Mouse (Mus musculus) R1 (cell line): ENCODE data around the gene Hoxc13.

Source experiments
- DNase-seq: peaks from one replicate; pipeline ENCODE4 v3.0.0-alpha.2; 2018; ENCODE audit warnings: low read depth, low spot score

Gene Hoxc13

DNA sequence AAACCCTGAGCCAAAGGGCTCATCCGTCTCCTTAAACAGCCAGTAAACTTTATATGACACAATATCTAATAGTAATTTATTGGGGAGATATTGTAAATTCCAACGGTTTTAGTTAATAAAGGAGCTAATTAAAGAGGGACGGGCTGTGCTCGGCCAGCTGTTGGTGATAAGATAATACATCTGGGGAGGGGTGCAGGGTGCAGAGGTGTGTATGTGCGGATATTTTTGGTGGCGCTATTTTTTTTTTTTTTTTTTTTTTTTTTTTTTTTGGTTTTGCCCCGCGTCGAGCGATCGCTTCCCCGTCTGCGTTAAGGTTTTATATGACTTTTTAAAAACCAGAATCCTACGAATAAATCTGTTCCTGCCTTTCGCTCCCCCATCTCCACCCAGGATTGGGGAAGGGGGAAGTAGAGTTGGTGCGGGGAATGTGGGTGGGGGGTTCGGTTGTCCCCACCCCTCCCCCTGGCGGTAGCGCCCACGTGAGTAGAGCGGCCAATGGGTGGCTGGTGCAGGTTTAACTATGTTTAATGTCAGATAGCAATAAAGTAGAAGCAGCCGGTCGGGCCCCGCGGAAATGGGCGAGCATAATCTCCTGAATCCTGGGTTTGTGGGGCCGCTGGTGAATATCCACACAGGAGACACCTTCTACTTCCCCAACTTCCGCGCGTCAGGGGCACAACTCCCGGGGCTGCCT is 15.5 kb downstream of the Hoxc13 start, which contains the start of gene Hoxc12:
Gene Hoxc12, plus strand, starts transcription at position 479 of the 694 bp plus-strand sequence.
- peak; percentile 79 for DNase-seq

- peak; percentile 52 for DNase-seq
Measured at GRCm38 (mm10) chr15:102937036-102937666, 16.2 kb downstream of the Hoxc13 start.

DNA sequence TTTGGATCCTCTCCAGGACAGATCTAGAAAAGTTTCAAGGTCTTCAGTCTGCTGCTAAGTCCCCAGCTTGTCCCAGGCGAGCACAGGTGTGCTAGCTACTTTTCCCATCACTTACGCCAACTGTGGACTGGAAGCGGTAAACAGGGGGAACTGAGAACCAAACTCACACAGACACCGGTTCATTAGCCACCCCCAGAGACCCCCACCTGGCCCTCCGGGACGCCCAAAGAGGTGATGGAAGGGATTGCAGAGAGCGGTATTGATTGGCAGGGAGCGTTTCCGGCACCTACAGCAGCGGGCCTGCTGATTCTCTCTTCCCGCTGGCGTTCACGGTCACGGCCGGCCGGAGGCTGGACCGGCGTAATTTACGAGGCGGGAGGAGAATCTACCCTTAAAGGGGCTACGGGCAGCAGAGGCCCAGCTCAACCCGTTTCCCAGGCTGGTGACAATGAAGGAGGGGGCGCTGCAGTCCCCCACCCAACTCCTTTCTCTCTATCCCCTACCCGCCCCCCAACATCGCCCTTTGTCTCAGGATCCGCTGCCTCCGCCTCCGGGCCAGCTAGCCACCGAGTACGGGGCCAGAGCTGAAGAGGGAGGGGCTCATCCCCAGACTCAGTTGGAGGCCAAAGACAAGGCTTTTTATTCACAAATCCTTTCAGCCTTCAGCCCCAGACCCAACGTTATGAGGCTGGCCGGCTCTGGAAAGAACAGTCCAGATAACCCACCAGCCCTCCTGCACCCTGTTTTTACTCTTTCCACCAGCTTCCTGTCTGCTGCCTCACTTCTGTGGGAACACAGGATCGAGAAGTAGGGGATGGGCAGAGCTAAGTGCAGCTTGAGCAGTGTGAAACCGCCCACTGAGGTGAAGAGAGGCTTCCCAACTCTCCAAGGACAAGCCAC is 18.6 kb downstream of the Hoxc13 start:
- DNase-seq: peak; percentile 62

- peak; percentile 64 for DNase-seq
Measured at GRCm38 (mm10) chr15:102942739-102943467, 22.0 kb downstream of the Hoxc13 start.

DNA sequence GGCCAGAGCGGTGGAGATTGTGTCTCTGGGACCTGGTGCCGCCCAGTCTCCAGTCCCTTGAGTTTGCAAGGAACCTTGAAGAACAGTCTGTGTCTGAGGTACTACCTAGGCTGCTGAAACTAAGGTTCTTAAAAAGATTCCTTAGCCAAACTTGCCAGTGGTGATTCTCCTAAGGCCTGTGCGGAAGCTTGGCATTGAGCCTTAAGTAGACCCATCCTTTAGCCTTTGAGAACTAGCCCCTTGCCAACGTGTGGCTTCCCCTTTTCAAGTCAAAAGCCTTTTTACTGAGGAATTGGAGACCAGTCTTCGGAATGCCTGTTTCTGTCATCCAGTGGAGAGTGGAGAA is 22.5 kb downstream of the Hoxc13 start:
- DNase-seq: no peak

- DNase-seq: no peak
Measured at GRCm38 (mm10) chr15:102945185-102946077, 24.5 kb downstream of the Hoxc13 start.

- DNase-seq: no peak
Measured at GRCm38 (mm10) chr15:102947276-102947675, 26.4 kb downstream of the Hoxc13 start.

- DNase-seq: no peak
Measured at GRCm38 (mm10) chr15:102948842-102949241, 27.9 kb downstream of the Hoxc13 start.

GRCm38 (mm10) chr15:102949696-102950095 is 28.8 kb downstream of the Hoxc13 start:
- no peak for DNase-seq

DNA sequence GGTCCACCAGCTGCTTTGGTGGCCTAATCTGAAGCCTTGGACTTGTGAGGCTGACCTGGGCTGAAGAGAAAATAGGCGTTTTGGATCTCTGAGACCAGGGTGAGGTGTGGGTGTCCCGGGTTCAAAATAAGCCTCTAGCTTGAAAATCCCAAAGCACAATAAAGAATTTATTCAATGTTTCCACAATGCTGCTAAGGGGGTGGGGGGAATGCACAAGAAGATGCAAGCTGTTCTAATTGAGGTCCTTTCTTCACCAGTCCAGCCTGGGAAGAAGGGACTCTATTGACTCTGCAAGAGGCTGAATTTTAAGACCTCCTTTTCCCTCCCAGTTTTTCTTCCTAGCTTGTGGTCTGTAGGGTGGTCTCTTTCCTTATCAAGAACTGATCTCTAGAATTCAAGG is 30.0 kb downstream of the Hoxc13 start:
- no peak for DNase-seq

- no peak for DNase-seq
Measured at GRCm38 (mm10) chr15:102953561-102953960, 32.7 kb downstream of the Hoxc13 start.

- peak; percentile 72 for DNase-seq
Measured at GRCm38 (mm10) chr15:102954192-102955006, 33.5 kb downstream of the Hoxc13 start, which contains the start of gene Hoxc11. TSS of gene Hoxc11 (plus strand) at chr15:102954427.

DNA sequence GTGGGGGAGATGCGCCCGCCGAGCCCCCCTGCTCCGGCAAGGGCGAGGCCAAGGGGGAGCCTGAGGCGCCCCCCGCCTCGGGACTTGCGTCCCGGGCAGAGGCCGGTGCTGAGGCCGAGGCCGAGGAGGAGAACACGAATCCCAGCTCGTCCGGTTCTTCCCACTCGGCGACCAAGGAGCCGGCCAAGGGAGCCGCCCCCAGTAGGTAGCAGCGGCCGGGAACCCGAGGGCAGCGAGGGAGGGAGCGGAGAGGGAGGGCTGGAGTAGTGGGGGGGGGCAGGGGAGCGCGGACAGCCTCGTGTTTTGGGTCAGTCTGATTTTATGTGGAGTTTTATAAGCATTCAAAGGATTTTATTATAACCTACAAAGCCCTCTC is 34.1 kb downstream of the Hoxc13 start:
- DNase-seq: peak; percentile 66

- DNase-seq: peak; percentile 75
Measured at GRCm38 (mm10) chr15:102955833-102956640, 35.1 kb downstream of the Hoxc13 start.

DNA sequence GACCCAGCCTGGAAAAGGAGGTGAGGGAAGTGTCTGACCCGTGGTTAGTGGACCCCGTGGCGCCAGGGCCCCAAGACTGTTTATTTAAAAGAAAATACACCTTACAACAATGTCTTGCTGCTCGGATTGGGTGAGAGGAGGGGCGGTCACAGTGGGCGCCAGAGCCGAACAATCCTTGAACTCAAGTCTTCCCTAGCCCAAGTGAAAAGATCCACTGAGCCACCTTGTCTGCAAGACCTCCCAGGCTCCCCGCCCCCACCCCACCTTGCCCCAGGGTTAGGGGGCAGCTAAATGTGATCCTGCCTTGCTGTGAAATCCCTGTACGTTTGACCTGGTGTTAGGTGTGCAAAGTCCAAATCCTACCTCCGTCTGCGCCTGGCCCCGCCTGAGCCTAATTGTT is 36.0 kb downstream of the Hoxc13 start:
- no peak for DNase-seq

GRCm38 (mm10) chr15:102959663-102960191 is 38.8 kb downstream of the Hoxc13 start:
- DNase-seq: peak; percentile 6

DNA sequence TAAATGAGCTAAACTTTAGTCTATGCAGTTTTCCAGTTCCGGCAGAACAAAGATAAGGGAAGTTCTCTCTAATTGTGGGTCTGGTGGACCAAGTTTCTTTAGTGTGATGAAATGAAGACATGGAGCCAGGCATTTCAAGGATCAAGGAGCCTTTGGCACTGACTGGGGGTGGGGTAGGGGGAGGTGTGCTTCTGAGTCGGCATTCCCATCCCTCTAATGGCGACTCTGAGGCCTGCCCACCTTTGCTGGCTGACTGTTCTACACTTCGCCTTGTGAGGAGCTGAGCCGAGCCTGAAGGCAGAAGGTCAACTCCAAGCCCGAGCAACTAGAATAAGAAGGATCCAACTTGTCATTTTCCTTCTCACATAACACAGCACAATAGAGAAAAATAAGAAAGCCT is 40.8 kb downstream of the Hoxc13 start:
- no peak for DNase-seq

- no peak for DNase-seq
Measured at GRCm38 (mm10) chr15:102962492-102962891, 41.6 kb downstream of the Hoxc13 start.

DNA sequence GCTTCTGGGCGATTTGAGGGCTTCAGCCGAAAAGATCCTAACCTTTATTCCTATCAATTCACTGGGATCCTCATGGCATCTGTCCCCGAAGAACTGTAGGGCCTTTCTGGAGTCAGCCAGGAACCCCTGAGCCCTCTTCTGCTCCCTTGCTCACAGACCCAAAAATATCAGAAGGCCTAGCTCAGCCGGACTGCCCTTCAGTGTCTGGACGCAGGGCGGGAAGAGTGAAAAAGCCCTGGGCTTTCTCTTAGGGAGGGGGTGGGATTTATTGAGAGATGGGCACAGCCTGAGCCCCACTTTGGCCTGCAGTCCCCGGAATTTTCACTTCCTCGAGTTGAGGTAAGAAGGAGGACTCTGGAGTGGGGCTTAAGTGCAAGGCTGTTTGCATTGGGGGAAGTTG is 42.4 kb downstream of the Hoxc13 start:
- no peak for DNase-seq
